Mouse (Mus musculus) right cerebral cortex, adult 18-20 months (tissue): ENCODE measurements around the gene Slc5a1.

Experiments
- DNase-seq: peaks from one replicate; pipeline ENCODE4 v3.0.0; 2022; ENCODE audit warnings: mixed read lengths

Gene Slc5a1

GRCm38 (mm10) chr5:33195246-33195852, 91.3 kb downstream of the Slc5a1 start:
- DNase-seq, result no peak

GRCm38 (mm10) chr5:33200071-33200470, 96.1 kb downstream of the Slc5a1 start:
- no peak for DNase-seq

DNA sequence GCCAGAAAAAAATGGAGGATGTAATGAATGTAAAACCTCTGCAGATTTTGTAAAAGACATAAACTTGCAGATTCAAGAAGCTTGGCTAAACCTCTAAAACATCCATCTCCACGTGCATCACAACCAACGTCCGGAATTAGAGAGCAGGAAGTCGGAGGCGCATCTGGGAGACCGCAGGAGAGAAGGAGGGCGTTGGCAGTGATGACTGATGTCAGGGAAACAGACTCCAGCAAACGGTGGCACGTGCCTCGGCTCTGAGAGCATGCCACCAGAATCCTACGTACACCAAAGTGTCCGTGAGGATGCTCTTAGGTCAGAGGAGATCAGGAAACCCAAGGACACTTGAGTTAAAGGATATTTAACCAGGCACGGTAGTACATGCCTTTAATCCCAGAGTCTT, 97.7 kb downstream of the Slc5a1 start:
- DNase-seq, result no peak

DNA sequence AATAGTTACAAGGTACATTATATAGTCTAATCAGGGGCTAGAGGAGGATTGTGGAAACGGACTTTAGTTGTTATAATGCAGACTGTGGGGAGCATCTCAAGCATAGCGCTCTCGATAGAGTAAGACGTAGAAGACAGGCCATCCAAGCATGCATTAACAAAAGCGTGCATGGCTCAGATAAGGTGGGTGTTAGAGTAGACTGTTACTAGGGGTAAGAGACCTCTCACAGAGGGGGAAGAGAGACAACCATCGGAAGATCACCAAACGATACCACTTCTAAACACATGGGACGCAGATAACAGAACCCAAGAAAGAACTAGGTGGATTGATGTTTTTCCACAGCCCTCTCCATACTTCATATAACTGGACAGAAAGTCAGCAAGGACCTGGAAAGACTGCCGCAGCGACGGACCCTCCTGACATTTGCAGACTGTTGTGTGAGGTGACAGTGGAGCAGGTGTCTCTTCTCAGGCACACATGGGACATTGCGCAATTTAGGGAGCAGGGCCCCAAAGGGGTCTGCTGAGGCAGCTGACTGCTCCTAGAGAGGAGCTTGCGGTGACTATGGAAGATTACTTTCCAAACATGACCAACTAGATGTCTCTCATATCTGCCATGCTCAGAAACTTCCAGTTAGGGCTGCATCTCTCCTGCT, 98.6 kb downstream of the Slc5a1 start:
- DNase-seq, result no peak

DNA sequence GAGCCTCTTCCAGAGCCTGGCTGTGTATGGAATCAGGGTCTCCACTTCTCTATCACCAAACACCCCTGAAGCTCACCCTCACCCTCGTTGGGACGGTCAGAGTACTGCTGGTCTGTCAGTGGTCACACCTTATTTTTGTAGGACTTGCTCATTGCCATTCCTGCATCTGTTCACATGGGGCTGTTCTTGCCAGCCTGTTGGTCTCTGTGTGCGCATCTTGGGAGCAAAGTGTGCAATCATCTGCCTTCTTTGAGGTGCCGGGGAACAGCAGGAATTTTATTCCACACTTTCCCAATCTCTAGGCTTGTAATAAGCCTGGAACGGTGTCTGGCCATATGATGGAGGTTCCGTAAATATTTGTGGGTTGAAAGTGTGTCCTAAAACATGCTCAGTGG, 99.1 kb downstream of the Slc5a1 start:
- no peak for DNase-seq

DNA sequence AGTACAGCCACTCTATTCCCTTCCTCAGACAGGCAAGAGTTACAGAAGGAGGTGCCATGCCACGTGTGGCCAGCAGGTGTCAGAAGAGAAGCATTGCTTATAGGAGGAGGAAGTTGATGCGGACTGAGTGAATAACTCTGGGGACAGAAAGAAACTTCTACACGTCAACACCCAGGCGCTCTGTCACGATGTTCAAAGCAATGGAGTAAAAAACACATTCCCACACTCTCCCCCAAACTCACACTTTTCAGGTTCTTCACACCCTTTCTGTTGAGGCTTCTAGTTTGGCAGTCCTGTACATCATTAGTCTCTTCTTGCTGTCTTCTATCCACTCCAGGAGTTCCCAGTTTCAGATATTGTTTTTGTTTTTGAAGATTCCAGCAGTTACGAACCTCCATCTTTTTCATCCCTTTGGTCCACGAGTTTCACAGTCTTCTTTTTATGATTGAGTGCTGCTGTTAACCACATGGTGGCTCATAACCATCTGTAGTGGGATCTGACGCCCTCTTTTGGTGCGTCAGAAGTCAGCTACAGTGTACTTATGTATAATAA, 99.7 kb downstream of the Slc5a1 start:
- DNase-seq, result peak; percentile 80

DNA sequence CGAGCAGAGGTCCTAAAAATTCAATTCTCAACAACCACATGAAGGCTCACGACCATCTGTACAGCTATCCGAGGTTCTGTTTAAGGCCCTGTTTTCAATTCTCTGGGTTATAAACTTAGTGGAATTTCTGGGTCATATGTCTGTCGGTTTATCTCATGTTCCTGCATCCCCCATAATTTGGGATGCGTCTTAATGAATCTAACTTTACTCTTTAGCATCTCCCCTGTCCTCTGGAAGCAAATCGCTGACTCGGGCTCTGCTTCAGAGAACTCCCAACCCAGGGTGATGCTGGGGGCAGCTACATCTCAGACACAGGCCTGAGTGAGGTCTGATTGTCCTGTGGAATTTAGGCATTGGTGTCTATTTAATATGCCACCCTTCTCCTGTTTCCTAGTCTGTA, 100.3 kb downstream of the Slc5a1 start:
- DNase-seq, result no peak

DNA sequence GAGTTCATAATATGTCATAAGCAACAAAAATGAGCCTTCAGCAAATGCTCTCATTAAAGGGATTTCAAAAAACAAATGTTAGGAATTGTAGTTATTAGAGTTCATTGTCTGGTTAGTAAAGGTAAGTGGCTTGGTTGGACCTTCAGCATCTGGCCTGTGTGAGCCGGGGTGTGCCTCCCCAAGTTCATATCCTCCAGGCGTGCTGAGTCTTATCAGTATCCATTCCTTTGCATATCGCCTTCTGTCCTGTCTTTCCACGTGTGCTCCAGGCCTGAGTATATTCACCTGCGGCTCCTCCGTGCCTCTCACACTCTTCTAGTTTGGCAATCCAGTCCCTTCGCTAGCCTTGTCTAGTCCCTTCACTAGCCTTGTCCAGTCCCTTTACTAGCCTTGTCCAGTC, 102.3 kb downstream of the Slc5a1 start:
- DNase-seq, result no peak

DNA sequence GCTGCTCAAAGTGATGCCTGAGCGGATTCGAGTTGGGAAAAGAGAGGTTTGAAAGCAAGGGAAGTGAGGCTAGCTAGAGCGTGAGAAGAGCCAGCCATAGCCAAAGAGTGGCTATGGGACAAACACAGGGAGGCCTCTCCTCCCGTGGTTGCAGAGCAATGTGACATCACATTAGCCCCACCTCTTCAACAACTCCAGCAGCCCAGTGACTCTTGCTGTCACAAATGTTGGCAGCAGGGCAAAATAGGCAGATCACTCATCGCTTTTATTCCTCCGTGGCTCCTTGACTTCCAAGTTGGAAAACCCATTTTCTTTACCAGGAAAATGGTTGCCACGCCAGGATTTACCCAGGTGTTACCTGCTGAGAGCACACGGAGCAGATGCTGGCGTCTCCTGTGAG, 103.1 kb downstream of the Slc5a1 start:
- DNase-seq, result no peak

DNA sequence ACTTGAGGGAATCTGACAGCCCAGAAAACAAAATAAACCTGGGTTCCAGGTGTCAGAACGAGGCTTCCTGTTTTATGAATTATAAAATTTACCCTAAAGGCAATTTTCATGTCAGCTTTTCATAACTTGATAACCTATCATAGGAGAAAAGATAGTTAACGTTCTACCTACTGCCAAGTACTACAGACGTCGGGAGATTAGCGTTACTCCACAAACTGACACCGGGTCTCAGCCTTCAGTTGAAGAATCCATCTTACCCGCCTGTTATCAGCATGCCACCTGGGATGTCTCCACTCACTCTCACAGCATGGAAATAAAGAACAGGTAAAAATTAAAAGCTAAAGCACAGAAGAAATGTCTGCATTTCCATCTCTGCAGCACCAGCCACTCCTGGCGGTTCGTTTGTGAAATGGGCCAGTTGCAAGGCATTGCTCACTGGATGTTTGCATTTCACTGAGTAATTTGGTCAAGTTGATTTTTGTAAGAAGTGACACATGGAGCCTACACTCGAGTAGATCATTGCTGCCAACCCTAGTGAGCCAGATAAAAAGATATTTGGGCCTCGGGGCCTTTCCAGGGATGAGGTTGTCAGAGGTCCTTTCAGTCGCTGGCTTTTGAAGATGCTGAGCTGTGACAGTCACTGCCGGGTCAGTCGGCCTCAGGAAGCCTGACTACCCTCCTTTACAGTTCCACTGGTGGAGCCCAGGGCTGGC, 104.7 kb downstream of the Slc5a1 start:
- no peak for DNase-seq

GRCm38 (mm10) chr5:33210515-33210914, 106.5 kb downstream of the Slc5a1 start:
- DNase-seq, result no peak

DNA sequence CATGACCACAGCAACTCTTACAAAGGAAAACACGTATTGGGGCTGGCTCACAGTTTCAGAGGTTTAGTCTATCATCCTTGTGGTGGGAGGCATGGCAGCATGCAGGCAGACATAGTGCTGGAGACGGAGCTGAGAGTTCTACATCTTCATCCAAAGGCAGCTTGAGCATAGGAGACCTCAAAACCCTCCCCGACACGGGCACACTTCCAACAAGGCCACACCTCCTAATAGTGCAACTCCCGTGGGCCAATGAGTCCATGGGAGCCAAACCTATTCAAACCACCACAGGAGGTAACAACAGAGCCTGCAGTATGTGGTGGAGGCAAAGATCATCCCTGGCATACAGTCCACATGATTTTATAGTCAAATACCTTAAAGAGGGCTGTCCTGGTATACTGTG, 107.2 kb downstream of the Slc5a1 start:
- no peak for DNase-seq
